Mouse (Mus musculus) heart, embryonic 11.5 days (tissue): ENCODE measurements around the gene Scn2a. TPM values are rescaled to one million over a fixed set of nuclear protein-coding genes. Genes with fewer than 3 reads are reported as not detected.
"Not testable (repeated sequence)": the region's sequence is repeated elsewhere in the genome, so short reads cannot be mapped to it uniquely, and the experiment has no call there.

Source experiments
- ATAC-seq: fragments of 200-750 bp; cut with Nextera tagmentation; replicated peaks from 2 replicates; pipeline ENCODE4 v1.8.0; 2017; ENCODE audit warnings: moderate library complexity; ENCODE audit not compliant: insufficient number of reproducible peaks, low FRiP score, low TSS enrichment
- H3K27ac ChIP-seq: fragments of 300-500 bp; sonication (generic); 2 replicates; pipeline ENCODE4 v1.5.1; 2014; ENCODE audit warnings: mild to moderate bottlenecking, low read depth, low read length
- H3K27me3 ChIP-seq: fragments of 300-500 bp; sonication (generic); 2 replicates; pipeline ENCODE4 v1.6.1; 2014; ENCODE audit warnings: mild to moderate bottlenecking, low read length, mixed read lengths; ENCODE audit not compliant: control insufficient read depth, insufficient read depth
- H3K36me3 ChIP-seq: fragments of 300-500 bp; sonication (generic); 2 replicates; pipeline ENCODE4 v1.6.1; 2014; ENCODE audit warnings: mild to moderate bottlenecking, low read length, moderate library complexity, mixed read lengths; ENCODE audit not compliant: control insufficient read depth, insufficient read depth
- H3K4me1 ChIP-seq: fragments of 300-500 bp; sonication (generic); 2 replicates; pipeline ENCODE4 v1.6.1; 2014; ENCODE audit warnings: low read length; ENCODE audit not compliant: control insufficient read depth, insufficient read depth
- H3K4me2 ChIP-seq: fragments of 300-500 bp; sonication (generic); 2 replicates; pipeline ENCODE4 v1.6.1; 2014; ENCODE audit warnings: mild to moderate bottlenecking, moderate library complexity
- H3K4me3 ChIP-seq: fragments of 300-500 bp; sonication (generic); 2 replicates; pipeline ENCODE4 v1.5.1; 2014; ENCODE audit warnings: low read depth, low read length
- H3K9ac ChIP-seq: fragments of 300-500 bp; sonication (generic); 2 replicates; pipeline ENCODE4 v1.6.1; 2014; ENCODE audit warnings: mild to moderate bottlenecking, low read depth, low read length, moderate library complexity
- H3K9me3 ChIP-seq: fragments of 300-500 bp; sonication (generic); replicated peaks from 2 replicates; pipeline ENCODE4 v1.6.1; 2016; ENCODE audit warnings: low read length; ENCODE audit not compliant: control insufficient read depth
- WGBS: fragments of 180-500 bp; shearing (Covaris S2); extraction: QIAGEN DNeasy Blood & Tissue Kit; methylation state at CpG from one replicate; pipeline ENCODE4 v1.1.7; 2014; ENCODE audit not compliant: insufficient replicate concordance; 5-methylcytosine and 5-hydroxymethylcytosine counted together
- polyA plus RNA-seq: library from polyadenylated mRNA; unstranded; fragments of >200 nt; fragmentation: Nextera tagmentation; extraction: Ambion mirVana; gene quantifications from 2 replicates; pipeline ENCODE4 v1.2.1, GENCODE M21; 2014

The Scn2a gene
- polyA plus RNA-seq, 1 experiment from 2014 or later = 1.7 TPM

GRCm38 (mm10) chr2:65782442-65782841, 161.9 kb downstream of the Scn2a start:
- Histone ChIP-seq H3K9me3 (no peaks in the 10 kb centered on the region), H3K4me2 (no peak overlapping the region), H3K27ac (no peak overlapping the region), H3K9ac (no peak overlapping the region), H3K4me3 (no peak overlapping the region), H3K36me3 (no peaks in the 10 kb centered on the region), H3K27me3 (no peaks in the 10 kb centered on the region), H3K4me1 (no peaks in the 10 kb centered on the region)
- no peak for ATAC-seq
- WGBS = 67% methylated on average over 7 of the region's 7 CpGs

GRCm38 (mm10) chr2:65783392-65783791, 162.8 kb downstream of the Scn2a start:
- H3K4me2 ChIP-seq = no peak overlapping the region
- 65% methylated on average over 2 of the region's 2 CpGs for WGBS
- H3K4me1 ChIP-seq = no peaks in the 10 kb centered on the region
- no peak overlapping the region for H3K27ac ChIP-seq
- no peaks in the 10 kb centered on the region for H3K36me3 ChIP-seq
- no peak overlapping the region for H3K9ac ChIP-seq
- no peaks in the 10 kb centered on the region for H3K9me3 ChIP-seq
- ATAC-seq = no peak
- no peak overlapping the region for H3K4me3 ChIP-seq
- H3K27me3 ChIP-seq = no peaks in the 10 kb centered on the region

GRCm38 (mm10) chr2:65792516-65792915, 171.9 kb downstream of the Scn2a start:
- Histone ChIP-seq H3K9me3 (no peaks in the 10 kb centered on the region; the same call in 1 of the 2 replicates), H3K36me3 (no peaks in the 10 kb centered on the region), H3K4me2 (no peak overlapping the region), H3K4me3 (no peak overlapping the region), H3K4me1 (no peaks in the 10 kb centered on the region), H3K27ac (no peak overlapping the region), H3K9ac (no peak overlapping the region), H3K27me3 (no peaks in the 10 kb centered on the region)
- WGBS = 25% methylated on average over 3 of the region's 3 CpGs
- no peak for ATAC-seq

GRCm38 (mm10) chr2:65793593-65793992, 173.0 kb downstream of the Scn2a start:
- no peak overlapping the region for H3K4me3 ChIP-seq
- H3K4me2 ChIP-seq = no peak overlapping the region
- H3K9ac ChIP-seq = no peak overlapping the region
- no peak for ATAC-seq
- no peaks in the 10 kb centered on the region for H3K4me1 ChIP-seq
- WGBS = 81% methylated on average over 2 of the region's 2 CpGs
- no peak overlapping the region for H3K27ac ChIP-seq
- H3K27me3 ChIP-seq = no peaks in the 10 kb centered on the region
- H3K9me3 ChIP-seq = no peaks in the 10 kb centered on the region; the same call in 1 of the 2 replicates
- H3K36me3 ChIP-seq = no peaks in the 10 kb centered on the region

GRCm38 (mm10) chr2:65801054-65801709, 180.6 kb downstream of the Scn2a start:
- ATAC-seq = peak; percentile 90
- no peaks in the 10 kb centered on the region for H3K4me1 ChIP-seq
- no peak overlapping the region for H3K4me3 ChIP-seq
- H3K27ac ChIP-seq = peak overlapping the region; percentile 22; the same call in 1 of the 2 replicates
- H3K9me3 ChIP-seq = no peaks in the 10 kb centered on the region
- H3K4me2 ChIP-seq = peak overlapping the region; percentile 14; the same call in 1 of the 2 replicates
- 86% methylated on average over 1 of the region's 1 CpGs for WGBS
- no peaks in the 10 kb centered on the region for H3K36me3 ChIP-seq
- H3K27me3 ChIP-seq = no peaks in the 10 kb centered on the region
- no peak overlapping the region for H3K9ac ChIP-seq

- no peak overlapping the region for H3K4me2 ChIP-seq
- no peaks in the 10 kb centered on the region for H3K27me3 ChIP-seq
- 86% methylated on average over 6 of the region's 6 CpGs for WGBS
- H3K27ac ChIP-seq = no peak overlapping the region
- H3K36me3 ChIP-seq = no peaks in the 10 kb centered on the region
- no peaks in the 10 kb centered on the region for H3K4me1 ChIP-seq
- no peak for ATAC-seq
- H3K4me3 ChIP-seq = no peak overlapping the region
- no peaks in the 10 kb centered on the region for H3K9me3 ChIP-seq
- no peak overlapping the region for H3K9ac ChIP-seq
These were observed 186.0 kb downstream of the Scn2a start for GRCm38 (mm10) chr2:65806556-65806955.

GRCm38 (mm10) chr2:65811203-65811602, 190.6 kb downstream of the Scn2a start:
- H3K27me3 ChIP-seq, H3K4me3 ChIP-seq, H3K9me3 ChIP-seq, H3K4me1 ChIP-seq, ATAC-seq, H3K4me2 ChIP-seq, H3K27ac ChIP-seq, H3K36me3 ChIP-seq, H3K9ac ChIP-seq: not testable (repeated sequence)
- WGBS = 94% methylated on average over 6 of the region's 6 CpGs

Other genes with a start within 250 kb of the Scn2a start
- 0.20 and 0.23 TPM in 2 replicates for gene Scn3a, start 53.1 kb upstream of the Scn2a start, polyA plus RNA-seq
- gene Csrnp3, start 225.0 kb downstream of the Scn2a start, polyA plus RNA-seq = 1.4 and 2.2 TPM in 2 replicates